ENCODE assay signal across 10 mouse cellular contexts in the genomic region with DNA sequence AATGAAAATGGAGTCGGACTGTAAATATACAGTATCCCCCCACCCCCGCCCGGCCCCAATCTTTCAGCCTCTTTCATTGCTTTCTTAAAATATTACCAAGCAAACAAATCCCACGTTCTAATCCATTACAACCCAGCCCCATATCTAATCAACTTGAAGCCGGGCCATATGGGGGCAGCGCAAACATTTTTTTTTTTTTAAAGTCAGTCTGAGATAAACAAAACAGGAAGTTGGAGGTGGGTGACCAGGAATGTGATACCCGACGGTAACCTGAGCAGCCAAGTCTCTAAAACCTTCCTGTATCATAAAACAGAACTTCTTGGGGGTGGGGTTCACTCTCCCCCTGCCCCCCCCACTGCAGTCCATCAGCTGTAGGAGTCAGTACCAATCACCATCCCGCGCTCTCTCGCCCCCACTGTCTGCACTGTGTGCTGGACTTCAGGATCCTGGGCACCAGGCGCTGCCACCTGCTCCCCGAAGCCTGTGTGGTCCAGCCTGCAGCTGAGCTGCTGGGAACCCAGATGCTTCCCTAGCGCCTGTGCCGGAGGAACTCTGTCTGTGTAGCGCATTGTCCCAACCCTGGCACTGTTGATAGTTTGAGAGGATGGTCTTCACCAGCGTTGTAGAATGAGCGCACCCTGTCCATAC. TPM values are rescaled to one million over a fixed set of nuclear protein-coding genes. Genes with fewer than 3 reads are reported as not detected.
DNase-seq lines count a peak whose midpoint lies in the region; ATAC-seq and TF ChIP-seq lines count a peak whose summit lies in the region.
"Had no signal": no experiment of that assay in that cellular context is flagged by ENCODE, and none has a peak within 500 bp of the region (broad histone marks: within the 10 kb centered on the region; RNA-seq: fewer than 3 reads in every experiment).

No protein-coding gene starts in this region.

- 33% methylated on average over 18 of the region's 18 CpGs for WGBS in kidney, embryonic 15.5 days
- 31% methylated on average over 18 of the region's 18 CpGs for WGBS in kidney, adult 2 months
- 52% methylated on average over 18 of the region's 18 CpGs for WGBS in hindbrain, embryonic 13.5 days

- no peaks in the 10 kb centered on the region for H3K9me3 ChIP-seq in kidney, embryonic 15.5 days (replicated peaks)
- H3K9me3 ChIP-seq in hindbrain, embryonic 13.5 days, result no peaks in the 10 kb centered on the region

- H3K27me3 ChIP-seq in kidney, embryonic 15.5 days, result peaks cover 26% of the 10 kb centered on the region
- no peaks in the 10 kb centered on the region for H3K27me3 ChIP-seq in kidney, adult 2 months (replicated peaks; ENCODE audit: control insufficient read depth, insufficient read depth, low read length)
- peaks cover 57% of the 10 kb centered on the region for H3K27me3 ChIP-seq in hindbrain, embryonic 13.5 days

- peak overlapping the region; percentile 53 for H3K4me2 ChIP-seq in kidney, embryonic 15.5 days
- H3K4me2 ChIP-seq in hindbrain, embryonic 13.5 days, result peak overlapping the region; percentile 23; the same call in 1 of the 2 replicates

- no peak overlapping the region for H3K9ac ChIP-seq in kidney, embryonic 15.5 days
- H3K9ac ChIP-seq in hindbrain, embryonic 13.5 days, result no peak overlapping the region

- no peak for DNase-seq in kidney, adult 2 months
- DNase-seq in embryo, embryonic 9.5 days (ENCODE audit: extremely low spot score), result peak; percentile 15
- peak; percentile 76 for DNase-seq in retina, postnatal 1 day
- no peak for DNase-seq in layer of hippocampus, adult 11-12 months (ENCODE audit: low spot score)
- no peak for DNase-seq in cerebellum, adult 11-12 months
- DNase-seq in MN1 (ENCODE audit: low spot score), result no peak
- DNase-seq: cerebellum, adult 18-20 months; right cerebral cortex, adult 18-20 months had no signal

- no peak overlapping the region for H3K27ac ChIP-seq in kidney, embryonic 15.5 days
- H3K27ac ChIP-seq in kidney, adult 2 months (ENCODE audit: insufficient read depth, low read depth, low read length), result no peak overlapping the region
- H3K27ac ChIP-seq in hindbrain, embryonic 13.5 days, result no peak overlapping the region

- peak; percentile 57 for ATAC-seq in kidney, embryonic 15.5 days (replicated peaks; ENCODE audit: low FRiP score)
- ATAC-seq in hindbrain, embryonic 13.5 days (ENCODE audit: low FRiP score), result no peak; the same call in 1 of the 2 replicates

- H3K4me3 ChIP-seq in kidney, embryonic 15.5 days (replicated peaks), result peak overlapping the region; percentile 20
- H3K4me3 ChIP-seq in kidney, adult 2 months (ENCODE audit: insufficient read depth, low read depth, low read length), result no peak overlapping the region
- no peak overlapping the region for H3K4me3 ChIP-seq in hindbrain, embryonic 13.5 days

- peaks cover 20% of the 10 kb centered on the region for H3K4me1 ChIP-seq in kidney, embryonic 15.5 days
- no peaks in the 10 kb centered on the region for H3K4me1 ChIP-seq in kidney, adult 2 months (ENCODE audit: control insufficient read depth, insufficient read depth, low read length)
- H3K4me1 ChIP-seq in hindbrain, embryonic 13.5 days (replicated peaks), result peaks cover 12% of the 10 kb centered on the region

- TF ChIP-seq POLR2A in kidney, adult 2 months (IDR thresholded peaks at IDR 0.05; ENCODE audit: low read depth, low read length), result no peak

- no peaks in the 10 kb centered on the region for H3K36me3 ChIP-seq in kidney, embryonic 15.5 days
- no peaks in the 10 kb centered on the region for H3K36me3 ChIP-seq in kidney, adult 2 months (ENCODE audit: control insufficient read depth, insufficient read depth, low read length)
- no peaks in the 10 kb centered on the region for H3K36me3 ChIP-seq in hindbrain, embryonic 13.5 days

- TF ChIP-seq CTCF in kidney, adult 2 months (conservative IDR thresholded peaks at IDR 0.05; ENCODE audit: insufficient read depth, insufficient read length, low read depth, low read length), result no peak

RNA-seq across cellular contexts. Expression of gene Cldn14, which starts 32.6 kb away (rescaled TPM):
- polyA plus RNA-seq in kidney, embryonic 15.5 days (2015; fragmentation: Nextera tagmentation; extraction: Ambion mirVana), result 0.21 TPM in 1 of 2 replicates, not detected in the other
- 0.24 and 0.38 TPM in 2 replicates for polyA plus RNA-seq in kidney, adult 2 months (2012; rRNA removed)
- polyA plus RNA-seq in hindbrain, embryonic 13.5 days (2015; fragmentation: Nextera tagmentation; extraction: Ambion mirVana), result not detected in 2 replicates

RNA-seq across cellular contexts. Expression of gene Sim2, which starts 43.5 kb away (rescaled TPM):
- polyA plus RNA-seq in kidney, embryonic 15.5 days (2015; fragmentation: Nextera tagmentation; extraction: Ambion mirVana), result 2.1 and 2.5 TPM in 2 replicates
- polyA plus RNA-seq in kidney, adult 2 months (2012; rRNA removed), result 8.1 and 9.9 TPM in 2 replicates
- 0.08 TPM in 1 of 2 replicates, not detected in the other for polyA plus RNA-seq in hindbrain, embryonic 13.5 days (2015; fragmentation: Nextera tagmentation; extraction: Ambion mirVana)

Comparison
In these comparisons a context has a peak if more than half of its experiments do, and no peak if none do; other contexts are left out.
1. DNase-seq: peak in embryo, embryonic 9.5 days (single experiment) and retina, postnatal 1 day (single experiment); none in kidney, adult 2 months (single experiment), layer of hippocampus, adult 11-12 months (single experiment), cerebellum, adult 11-12 months (single experiment) and MN1 (single experiment).